Mouse (Mus musculus) gastrocnemius, postnatal 4 days (tissue): ENCODE results near the gene Gsdmc4. TPM values are rescaled to one million over a fixed set of nuclear protein-coding genes. Genes with fewer than 3 reads are reported as not detected.
"Not testable (repeated sequence)": the region's sequence is repeated elsewhere in the genome, so short reads cannot be mapped to it uniquely, and the experiment has no call there.

ENCODE experiments used
- DNase-seq, 2 experiments: peaks; one replicate each; pipeline ENCODE4 v3.0.0; 2021 to 2022; ENCODE audit warnings: low spot score in 2 of 2, mixed read lengths in 2 of 2
- long read RNA-seq, 2 experiments: library from polyadenylated mRNA; stranded (forward); transcript quantifications; one replicate each; pipeline ENCODE4 v2.0.0; 2021
- total RNA-seq, 2 experiments: library from RNA; stranded (reverse); gene quantifications; 2 replicates each; pipeline ENCODE4 v1.2.3; 2021

Gene Gsdmc4
- total RNA-seq = not detected
- long read RNA-seq, experiment 1 = 0 reads
- long read RNA-seq, experiment 2 = 0 reads

DNA sequence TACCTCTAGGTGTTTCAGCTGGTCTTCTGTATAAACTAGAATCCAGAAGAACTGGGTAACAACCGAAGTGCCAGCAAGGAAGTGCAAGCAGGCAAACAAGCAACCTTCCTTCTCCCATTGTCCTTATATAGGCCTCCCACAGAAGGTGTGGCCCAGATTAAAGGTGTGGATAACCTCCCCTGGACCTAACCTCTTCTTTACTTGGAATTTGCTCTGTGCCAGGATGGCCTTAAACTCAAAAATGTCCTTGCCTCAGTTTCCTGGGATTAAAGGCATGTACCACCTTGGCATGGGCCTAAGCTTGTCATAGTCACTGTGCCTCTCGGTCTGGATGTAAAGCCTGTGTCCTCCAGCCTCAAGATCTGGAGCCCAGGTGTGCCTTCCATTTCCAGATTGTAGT is at the start of gene Gsdmc4:
TSS of gene Gsdmc4 (minus strand) at position 101 of the 400 bp plus-strand sequence.
- not testable (repeated sequence) for DNase-seq

DNA sequence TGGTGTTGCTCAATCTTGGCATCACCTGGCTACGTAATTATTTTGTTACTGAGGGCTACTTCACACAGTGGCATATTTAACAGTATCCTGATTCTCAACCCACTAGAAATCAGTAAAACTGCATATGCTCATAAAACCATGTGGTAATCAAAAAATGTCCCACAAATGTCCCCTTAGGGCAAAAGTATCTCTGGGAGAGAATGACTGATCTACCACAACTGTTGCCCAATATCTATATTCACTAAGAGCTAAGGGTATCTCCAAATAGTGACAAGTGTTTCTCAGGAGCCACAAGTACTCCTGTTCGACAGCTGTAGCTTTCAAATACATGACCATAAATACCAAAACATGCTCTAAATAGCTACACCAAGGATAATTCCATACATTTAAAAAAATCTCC is 48.4 kb upstream of the Gsdmc4 start:
- DNase-seq = no peak

DNA sequence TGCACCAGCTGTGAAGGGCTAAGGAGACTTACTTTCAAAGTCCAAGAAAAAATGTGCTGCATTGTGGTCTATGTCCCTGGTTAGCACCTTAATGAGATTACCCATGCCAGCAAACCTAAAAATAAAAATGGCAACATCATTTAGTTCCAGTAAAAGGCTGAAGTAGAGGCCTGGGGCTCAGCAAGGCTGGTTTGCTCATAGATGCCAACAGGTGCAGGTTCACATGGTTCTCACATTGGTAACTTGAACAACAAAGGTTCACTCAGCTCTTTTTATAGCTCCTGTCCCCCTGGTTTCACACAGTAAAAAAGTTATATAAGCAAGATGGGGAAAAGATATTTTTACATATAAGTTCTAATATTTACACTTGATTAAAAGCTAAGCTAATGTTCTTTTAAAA is 45.5 kb upstream of the Gsdmc4 start:
- no peak for DNase-seq

DNA sequence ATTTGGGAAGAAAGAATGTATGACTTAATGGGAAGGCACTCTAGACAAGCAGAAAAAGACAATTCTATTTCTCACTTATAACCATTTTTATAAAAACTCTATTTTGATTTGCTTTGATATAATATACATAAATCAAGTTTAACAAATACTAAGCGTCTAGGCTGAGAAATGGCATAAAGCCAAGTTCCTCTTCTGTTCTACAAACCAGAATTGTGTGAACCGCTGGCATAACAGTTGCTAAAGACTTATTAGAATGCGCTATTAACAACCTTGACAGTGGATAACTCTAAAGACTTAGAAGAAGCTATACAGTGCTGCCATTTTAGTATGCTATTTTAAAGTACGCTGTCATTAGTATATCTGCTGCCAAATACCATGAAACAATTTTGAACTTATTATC is 41.2 kb upstream of the Gsdmc4 start:
- no peak for DNase-seq

DNA sequence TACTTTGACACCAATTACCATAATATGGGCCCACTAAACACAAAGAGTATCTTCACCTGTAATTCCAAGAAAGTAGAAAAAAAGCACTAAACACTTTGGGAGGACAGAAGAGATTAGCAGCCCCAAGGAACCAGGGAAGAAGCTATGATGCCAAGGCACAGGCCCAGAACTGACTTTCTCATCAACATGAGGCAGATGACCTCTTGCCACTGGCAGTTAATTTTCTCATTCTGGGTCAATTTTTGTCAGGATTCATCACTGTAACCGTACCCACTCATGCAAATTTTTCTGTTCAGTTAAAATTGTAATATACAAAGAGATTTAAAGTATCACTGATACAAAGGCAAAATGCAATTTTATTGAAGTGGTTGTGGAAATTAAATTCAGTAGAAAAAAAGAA is 29.1 kb upstream of the Gsdmc4 start:
- DNase-seq = no peak

DNA sequence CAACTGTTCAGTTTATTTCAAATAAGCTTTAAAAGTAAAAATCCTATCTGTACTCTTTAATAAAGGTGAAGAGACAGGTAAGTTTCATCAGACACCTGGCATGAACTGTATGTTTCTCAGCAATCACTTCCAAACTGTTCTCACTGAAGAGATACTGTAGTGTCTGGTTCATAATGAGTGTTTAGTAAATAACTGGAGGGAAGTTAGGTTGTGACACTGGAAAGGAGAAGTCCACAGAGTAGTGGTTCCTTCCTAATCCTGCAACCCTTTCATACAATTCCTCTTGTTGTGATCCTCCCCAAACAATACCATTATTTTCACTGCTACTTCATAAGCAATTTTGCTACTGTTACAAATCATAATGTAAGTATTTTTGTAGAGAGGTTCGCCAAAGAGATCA is 20.6 kb upstream of the Gsdmc4 start:
- DNase-seq = no peak

DNA sequence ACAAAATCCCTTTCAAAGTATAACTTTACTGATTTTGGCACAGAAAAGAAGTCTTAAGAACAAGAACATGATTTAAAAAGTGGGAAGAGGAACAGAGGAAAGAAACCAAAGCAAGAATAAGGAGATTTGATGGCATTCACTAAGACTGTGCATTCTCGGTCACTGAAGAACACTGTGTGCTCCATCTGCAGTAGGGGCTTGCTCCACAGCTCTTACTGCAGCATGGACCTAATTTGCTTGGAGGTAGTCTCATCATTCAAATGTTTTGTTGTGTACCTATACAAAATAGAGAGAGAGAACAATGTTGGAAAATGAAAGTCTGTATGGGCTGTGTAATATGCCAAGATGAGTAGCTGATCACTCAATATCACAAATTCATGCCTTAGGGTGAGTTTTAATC is 19.3 kb upstream of the Gsdmc4 start:
- DNase-seq = no peak

DNA sequence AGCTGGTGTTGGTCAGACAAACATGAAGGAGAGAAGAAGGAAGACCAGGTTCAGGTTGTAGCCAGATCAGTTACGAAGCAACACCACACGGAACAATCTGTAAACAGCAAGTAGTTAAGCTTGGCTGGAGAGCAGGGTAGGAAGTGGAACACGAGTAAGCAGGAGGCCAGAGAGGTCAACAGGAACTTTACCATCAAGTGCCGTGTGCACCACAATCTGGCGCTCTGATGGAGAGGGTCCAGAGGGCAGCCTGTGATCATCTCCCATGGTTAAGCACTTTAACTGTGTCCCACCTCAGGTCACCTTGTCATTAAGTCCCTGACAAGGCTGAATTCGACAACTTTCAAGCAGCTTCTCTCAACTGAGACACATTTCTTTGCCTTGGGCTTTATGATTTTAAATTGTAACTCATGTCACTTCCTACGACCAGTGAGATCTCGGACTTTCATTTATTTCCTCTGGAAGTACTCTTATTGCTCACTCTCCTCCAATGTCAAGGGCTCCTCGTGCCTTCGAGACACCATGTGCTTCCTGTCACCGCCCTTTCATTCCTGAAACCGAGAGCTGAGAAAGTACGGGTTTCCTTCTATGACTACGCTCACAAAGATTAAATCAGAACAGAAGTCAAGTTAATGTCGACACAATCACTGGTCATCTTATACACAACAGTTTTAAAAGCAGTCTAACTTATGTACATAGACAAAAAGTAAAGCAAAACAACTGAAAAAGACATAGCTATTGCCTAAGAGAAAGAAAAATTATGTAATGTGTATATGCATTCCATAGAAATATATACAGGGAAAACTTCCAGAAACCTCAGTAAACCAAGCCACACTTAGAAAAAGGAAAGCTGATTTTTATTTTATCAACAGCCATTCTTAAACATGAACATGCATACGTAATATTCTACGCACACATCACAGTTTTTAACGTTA is 18.3 kb upstream of the Gsdmc4 start:
- no peak for DNase-seq

DNA sequence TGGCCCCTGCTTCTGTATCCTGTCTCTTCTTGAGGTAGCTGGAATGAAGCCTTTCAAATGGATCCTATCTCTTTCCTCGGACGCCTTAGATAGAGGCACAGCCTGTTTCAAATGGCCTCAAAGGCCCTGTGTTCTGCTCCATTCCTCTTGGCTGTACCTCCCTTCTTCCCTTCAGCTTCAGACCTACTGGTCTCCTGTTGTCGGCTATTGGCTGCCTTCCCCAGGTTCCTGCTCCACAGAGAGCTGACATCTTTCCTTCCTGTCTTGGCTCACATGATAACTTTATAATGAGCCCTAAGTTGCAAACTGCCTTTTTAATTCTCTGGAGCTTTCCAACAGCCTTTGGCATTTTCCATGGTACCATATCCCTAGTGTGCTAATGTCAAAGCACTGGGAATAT is 14.1 kb upstream of the Gsdmc4 start:
- no peak for DNase-seq

DNA sequence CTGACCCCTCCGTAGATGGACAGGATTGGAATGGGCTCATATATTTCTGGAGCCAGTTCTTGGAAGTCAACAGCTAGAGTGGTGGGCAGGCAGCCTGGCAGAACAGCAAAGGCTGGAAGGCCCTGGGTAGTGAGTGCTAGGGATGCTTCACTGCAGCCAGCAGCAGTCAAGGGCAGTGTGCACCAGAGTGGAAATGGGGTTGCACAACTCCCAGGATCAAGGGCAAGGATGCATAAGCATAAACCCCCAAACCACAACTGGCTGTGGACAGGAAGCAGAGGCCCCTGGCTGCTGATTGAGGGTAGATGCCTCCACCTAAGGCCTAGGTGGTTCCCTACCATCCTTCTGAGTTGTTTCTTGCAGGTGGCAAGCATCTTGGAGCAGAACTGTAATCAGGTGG is 12.4 kb upstream of the Gsdmc4 start:
- no peak for DNase-seq

DNA sequence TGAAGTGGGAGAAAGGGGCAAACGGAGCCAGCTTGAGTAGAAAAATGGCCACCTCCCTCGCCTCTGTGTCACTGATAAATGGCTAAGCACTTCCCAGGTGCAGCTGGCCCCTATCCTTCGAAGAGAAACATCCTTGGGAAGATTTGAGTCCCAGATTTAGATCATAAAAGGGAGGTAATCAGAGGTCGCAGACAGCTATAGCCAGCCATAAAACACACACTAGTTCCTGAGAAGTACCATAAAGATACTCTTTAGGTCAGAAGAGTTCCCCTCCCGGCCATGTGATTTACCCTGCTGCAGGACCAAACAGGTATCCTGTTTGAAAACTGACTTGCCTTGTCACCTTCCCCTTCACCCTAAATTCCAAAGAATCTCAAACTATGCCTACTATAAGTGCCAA is 9.5 kb upstream of the Gsdmc4 start:
- DNase-seq = not testable (repeated sequence)

DNA sequence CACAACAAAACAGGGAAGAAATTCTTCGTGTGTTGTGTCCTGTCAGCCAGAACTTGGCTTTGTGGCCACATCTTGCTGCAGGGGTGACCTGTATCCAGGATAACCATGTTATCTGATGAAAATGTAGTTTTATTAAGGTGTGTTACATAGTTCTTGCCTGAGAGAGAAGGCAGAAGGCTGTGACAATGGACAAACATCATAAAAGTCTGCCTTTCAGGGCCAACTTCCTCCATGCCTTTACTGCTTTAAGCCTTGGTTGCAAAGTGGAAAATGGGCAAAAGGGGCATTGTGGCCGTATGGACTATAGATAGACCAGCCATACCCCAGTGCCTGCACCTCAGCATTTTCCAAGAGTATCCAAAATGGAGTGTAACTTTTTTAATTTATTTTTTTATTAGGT is 7.6 kb upstream of the Gsdmc4 start:
- DNase-seq = not testable (repeated sequence)

DNA sequence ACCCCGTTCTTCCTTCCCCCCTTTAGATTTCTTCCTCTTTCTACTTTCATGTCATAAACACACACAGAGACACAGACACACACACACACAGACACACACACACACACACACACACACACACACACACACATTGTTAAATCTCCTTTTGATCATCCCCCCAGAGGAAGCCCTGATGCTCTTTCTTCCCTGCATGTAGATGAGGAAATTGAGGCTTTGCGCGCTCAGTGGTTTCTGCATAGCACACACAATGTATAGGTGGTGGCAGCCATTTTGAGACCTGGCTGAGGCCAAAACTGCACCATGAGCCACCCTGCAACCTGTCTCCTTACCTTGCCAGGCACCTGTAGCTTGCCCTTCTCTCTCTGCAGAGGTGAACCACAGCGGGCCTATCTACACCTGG is 4.5 kb upstream of the Gsdmc4 start:
- DNase-seq = not testable (repeated sequence)

DNA sequence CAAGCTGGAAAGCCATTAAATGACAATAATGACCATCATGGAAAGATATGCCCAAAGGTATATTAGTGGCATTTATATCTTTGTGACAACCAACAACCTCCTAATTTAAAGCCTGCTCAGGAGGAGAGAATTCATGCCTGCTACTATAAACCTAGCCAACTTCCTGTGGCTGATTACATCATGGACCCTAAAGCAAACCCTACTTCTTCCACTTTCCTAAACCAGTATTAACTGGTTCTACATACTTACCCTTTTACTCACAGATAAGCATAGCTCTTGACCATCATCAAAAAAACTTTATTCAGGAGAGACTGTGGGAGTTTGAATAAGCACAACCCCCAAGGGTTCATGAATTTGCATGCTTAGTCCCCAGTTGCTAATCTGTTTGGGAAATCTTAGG is 2.2 kb downstream of the Gsdmc4 start:
- not testable (repeated sequence) for DNase-seq

DNA sequence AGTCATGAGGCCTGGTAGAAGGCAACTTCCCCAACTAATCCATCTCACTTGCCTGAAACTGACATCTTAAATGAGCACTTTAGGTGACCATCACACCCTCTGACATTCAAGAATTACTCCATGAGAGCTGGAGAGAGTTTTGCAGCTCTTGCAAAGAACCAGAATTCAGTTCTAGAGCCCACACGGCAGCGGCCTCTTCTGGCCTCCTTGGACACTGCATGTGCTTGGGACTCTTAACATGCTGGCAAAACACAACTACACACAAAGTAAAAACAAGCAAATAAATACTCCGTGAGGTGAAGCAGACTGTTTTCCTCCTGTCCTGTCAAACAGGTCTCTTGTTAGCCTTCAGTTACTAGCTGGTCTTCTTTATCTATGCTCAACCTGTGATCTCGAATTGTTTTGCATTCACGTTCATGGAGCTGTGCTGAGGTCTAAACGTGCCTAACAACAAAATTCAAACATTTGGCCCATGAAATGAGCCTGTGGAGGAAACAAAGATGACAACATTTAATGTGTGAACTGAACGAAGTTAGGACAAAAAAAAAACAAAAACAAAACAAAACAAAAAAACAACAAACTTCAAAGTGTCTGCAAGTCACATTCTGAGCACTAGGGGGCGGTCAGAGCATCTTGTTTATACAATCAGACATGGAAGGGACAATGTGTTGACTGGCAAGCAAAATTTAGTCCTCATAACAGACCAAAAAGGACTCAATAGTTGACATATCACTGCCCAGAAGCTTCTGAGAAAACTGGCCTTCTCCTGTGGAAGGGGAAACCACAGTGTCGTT is 16.3 kb downstream of the Gsdmc4 start:
- DNase-seq = not testable (repeated sequence)

DNA sequence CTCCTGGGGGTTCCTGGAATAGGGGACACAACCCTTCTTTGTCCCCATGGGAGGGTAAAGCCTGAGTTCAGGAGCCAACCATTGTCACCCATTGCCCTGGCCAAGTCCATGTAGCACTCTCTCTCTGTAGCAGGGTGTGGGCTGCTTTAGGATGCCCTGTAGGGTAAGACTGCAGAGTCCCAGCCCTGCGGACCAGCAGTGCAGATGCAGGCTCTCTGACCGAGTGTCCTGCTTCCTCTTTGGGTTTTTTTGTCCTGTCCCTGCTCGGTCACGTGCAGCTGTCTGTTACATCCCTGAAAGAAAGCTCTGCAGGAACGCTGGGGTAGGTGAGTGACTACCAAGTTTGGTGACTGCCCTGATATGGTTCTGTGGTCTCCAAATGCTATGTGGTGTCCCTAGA is 23.7 kb downstream of the Gsdmc4 start:
- DNase-seq = not testable (repeated sequence)

DNA sequence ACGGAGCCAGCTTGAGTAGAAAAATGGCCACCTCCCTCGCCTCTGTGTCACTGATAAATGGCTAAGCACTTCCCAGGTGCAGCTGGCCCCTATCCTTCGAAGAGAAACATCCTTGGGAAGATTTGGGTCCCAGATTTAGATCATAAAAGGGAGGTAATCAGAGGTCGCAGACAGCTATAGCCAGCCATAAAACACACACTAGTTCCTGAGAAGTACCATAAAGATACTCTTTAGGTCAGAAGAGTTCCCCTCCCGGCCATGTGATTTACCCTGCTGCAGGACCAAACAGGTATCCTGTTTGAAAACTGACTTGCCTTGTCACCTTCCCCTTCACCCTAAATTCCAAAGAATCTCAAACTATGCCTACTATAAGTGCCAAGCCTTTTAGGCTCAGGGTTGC is 24.1 kb downstream of the Gsdmc4 start:
- not testable (repeated sequence) for DNase-seq

DNA sequence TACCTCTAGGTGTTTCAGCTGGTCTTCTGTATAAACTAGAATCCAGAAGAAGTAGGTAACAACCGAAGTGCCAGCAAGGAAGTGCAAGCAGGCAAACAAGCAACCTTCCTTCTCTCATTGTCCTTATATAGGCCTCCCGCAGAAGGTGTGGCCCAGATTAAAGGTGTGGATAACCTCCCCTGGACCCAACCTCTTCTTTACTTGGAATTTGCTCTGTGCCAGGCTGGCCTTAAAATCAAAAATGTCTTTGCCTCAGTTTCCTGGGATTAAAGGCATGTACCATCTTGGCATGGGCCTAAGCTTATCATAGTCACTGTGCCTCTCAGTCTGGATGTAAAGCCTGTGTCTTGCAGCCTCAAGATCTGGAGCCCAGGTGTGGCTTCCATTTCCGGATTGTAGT is 33.6 kb downstream of the Gsdmc4 start, which contains the start of gene Gsdmc3:
TSS of gene Gsdmc3 (minus strand) at position 101 of the 400 bp plus-strand sequence.
- DNase-seq = not testable (repeated sequence)

DNA sequence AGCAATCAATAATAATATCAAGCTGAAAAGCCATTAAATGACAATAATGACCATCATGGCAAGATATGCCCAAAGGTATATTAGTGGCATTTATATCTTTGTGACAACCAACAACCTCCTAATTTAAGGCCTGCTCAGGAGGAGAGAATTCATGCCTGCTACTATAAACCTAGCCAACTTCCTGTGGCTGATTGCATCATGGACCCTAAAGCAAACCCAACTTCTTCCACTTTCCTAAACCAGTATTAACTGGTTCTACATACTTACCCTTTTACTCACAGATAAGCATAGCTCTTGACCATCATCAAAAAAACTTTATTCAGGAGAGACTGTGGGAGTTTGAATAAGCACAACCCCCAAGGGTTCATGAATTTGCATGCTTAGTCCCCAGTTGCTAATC is 35.9 kb downstream of the Gsdmc4 start:
- DNase-seq = not testable (repeated sequence)

DNA sequence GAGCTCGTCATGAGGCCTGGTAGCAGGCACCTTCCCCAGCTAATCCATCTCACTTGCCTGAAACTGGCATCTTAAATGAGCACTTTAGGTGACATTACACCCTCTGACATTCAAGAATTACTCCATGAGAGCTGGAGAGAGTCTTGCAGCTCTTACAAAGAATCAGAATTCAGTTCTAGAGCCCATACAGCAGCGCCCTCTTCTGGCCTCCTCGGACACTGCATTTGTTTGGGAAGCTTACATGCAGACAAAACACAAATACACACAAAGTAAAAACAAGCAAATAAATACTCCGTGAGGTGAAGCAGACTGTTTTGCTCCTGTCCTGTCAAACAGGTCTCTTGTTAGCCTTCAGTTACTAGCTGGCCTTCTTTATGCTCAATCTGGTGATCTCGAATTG is 50.1 kb downstream of the Gsdmc4 start:
- not testable (repeated sequence) for DNase-seq
